Mouse (Mus musculus): Measurements from ENCODE around the gene Fkbp4.
"Not testable (repeated sequence)": the region's sequence is repeated elsewhere in the genome, so short reads cannot be mapped to it uniquely, and the experiment has no call there.

Gene Fkbp4

DNA sequence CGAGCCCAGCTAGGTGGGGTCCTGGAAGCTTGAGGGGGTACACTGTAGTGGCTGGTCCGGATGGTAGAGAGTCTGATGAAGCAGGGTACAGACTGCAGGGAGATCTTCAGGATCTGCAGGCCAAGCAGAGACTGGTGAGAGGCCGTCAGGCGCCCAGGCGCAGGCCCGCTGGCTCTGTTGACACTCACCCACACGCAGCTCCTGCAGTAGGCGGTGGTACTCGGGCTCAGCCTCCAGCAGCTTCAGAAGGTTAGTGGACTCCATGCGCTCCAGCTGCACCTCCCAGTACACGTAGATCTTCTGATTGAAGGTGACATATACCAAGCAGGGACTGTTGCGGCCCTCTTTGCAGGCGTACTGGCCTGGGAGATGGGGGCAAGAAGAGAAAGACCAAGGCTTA is 28.2 kb downstream of the Fkbp4 start:
- in situ Hi-C loops (cut with MboI; ENCODE audit: unreplicated experiment in 2 of 2) = loop anchor here (5.0 to 25.0 kb wide), 3 partner anchors 48 to 848 kb away; partner anchors contain the start of genes Cracr2a (in 1 of the 2), Foxm1 (in 1 of the 2) and Rhno1 (in 1 of the 2)

DNA sequence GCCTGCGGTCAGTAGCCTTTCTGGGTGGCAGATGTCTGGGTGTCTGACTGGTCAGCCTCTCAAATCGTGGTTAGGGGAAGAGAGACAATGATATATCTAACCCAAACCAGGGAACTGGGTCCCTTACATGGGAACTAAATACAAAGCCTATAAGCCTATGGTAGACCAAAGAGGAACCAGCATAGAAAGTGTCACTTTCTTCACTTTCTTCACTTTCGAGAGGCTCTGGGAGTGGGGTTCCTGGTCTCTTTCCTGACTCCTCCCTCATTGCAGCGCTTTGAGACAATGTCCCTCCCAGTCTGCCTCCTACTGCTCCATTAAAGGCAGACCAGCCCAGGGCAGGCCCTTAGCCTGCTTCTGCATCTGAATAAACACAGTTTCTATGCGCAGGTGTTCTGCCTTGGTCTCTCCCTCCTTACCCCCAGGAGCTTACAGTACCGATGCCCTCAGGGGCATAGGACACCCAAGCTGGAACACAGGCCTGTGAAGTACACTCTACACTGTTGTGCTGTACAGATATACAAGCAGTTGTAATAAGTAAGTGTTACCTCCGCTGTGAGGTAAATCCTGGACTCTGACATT is 29.8 kb downstream of the Fkbp4 start:
- in situ Hi-C loops (cut with MboI; ENCODE audit: unreplicated experiment in 2 of 2) = loop anchor here in 1 of 2 experiments (25.0 kb wide), 1 partner anchor 846 kb away; the partner anchor contains the start of gene Cracr2a

DNA sequence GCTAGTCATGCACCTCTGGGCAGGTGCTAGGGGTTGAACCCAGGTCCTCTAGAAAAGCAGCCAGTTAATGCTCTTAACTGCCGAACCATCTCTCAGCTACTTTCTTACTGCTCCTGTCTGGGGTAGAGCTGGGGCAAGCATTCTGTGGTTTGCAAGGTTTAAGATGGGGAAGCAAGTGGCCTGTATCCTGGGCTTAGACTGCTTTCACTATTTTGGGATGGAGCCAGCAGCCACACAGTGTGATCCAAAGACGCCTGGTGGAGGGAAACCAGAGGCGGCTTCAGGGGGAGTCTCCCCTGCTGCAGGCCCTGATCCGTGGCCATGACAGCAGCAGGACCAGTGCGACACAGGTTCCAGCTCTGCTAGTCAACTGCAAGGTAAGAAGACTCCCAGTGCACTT is 33.8 kb downstream of the Fkbp4 start:
- in situ Hi-C loops (cut with MboI; ENCODE audit: unreplicated experiment in 2 of 2) = loop anchor here in 1 of 2 experiments (25.0 kb wide), 1 partner anchor 842 kb away; the partner anchor contains the start of gene Cracr2a

DNA sequence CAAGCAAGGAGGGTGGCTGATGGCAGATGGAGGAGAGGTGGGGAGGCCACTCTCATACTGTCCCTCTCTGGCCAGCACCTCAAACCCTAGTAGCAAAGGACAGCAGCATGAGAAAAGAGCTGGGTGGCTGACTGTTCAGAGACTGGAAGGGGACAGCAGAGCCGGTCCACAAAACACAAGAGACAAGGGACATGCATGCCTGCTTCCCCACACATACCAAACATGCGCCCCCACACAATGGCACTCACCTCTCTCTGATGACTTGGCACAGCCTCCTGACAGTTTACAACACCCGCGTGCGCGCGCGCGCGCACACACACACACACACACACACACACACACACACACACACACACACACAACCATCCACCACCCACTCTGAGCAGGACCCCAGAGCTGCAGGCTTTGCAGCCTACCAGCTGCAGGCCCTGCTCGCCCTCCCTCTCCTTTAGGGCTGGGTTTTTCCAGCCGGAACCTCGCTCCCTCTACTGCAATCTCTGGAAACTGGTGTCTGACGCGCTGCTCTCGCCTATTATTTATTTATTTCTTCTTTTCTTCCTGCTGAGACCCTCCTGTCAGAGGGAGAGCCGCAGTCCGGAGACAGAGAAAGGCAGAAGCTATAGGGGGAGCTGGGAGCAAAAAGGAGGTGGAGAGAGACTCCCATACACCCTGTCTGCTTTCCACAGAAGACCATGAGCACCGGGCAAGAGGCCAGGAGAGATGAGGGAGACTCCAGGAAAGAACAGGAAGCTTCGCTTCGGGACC is 38.9 kb downstream of the Fkbp4 start:
- in situ Hi-C loops (cut with MboI; ENCODE audit: unreplicated experiment in 2 of 2) = loop anchor here in 1 of 2 experiments (25.0 kb wide), 1 partner anchor 837 kb away; the partner anchor contains the start of gene Cracr2a

DNA sequence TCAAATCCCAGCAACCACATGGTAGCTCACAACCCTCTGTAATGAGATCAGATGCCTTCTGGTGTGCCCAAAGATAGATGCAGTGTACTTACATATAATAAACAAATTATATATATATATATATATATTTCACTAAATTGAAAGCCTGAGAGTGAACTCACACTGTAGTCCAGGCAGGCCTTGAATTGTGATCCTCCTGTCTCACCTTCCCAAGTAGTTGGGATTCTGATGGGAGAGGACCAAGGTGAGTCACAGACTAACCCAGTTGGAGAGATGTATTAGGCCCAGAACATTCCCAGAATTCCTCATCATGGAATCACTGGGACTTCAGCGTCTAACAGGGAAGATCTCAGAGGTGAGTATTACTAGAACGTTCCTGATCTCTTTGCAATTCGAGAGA is 39.5 kb downstream of the Fkbp4 start, which contains the start of gene Nrip2:
Nrip2 (plus strand) TSS at position 301 of the 400 bp plus-strand sequence.
- in situ Hi-C loops (cut with MboI; ENCODE audit: unreplicated experiment in 2 of 2) = no loop called here

DNA sequence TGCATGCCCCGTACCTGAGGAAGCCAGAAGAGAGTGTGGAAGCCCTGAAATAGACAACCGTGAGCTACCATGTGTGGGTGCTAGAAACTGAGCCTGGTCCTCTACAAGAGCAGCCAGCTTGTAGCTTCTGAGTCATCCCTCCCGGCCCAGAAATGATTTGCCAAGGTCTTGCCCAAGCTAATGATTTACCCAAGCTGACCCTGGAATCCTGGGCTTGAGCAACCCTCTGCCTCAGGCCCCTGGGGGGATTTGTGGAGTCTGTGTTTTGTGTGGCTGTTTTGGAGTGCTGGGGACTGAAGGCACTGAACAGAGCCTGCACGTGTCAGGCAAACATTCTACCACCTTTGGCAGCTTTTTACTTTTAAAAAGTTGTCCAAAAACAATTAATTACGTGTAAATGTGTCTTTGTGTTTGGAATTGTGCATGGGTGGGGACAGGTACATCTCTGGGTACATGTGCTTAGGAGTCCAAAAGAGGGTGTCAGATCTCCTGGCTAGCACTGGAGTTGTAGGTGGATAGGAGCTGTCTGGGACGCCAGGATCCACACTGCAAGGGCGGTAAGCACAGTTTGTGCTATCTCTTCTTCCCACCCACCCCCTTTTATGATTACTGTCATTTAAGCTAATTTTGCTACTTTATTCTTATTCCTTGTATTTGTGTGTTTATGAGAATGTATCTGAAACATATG is 40.8 kb downstream of the Fkbp4 start:
- in situ Hi-C loops (cut with MboI; ENCODE audit: unreplicated experiment in 2 of 2) = no loop called here

DNA sequence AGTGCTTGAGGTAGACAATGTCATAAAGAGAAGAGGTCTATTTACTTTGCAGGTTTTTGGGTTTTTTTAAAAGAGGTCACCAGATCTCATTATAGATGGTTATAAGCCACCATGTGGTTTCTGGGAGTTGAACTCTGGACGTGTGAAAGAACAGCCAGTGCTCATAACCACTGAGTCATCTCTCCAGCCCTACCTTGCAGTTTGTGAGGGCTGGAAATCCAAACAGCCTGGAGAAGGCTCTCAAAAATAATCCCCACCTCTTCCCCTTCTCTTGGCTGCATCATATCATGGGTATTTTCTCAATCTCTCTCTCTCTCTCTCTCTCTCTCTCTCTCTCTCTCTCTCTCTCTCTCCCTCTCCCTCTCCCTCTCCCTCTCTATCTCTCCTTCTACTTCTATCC is 47.8 kb downstream of the Fkbp4 start:
- in situ Hi-C loops (cut with MboI; ENCODE audit: unreplicated experiment in 2 of 2) = no loop called here

DNA sequence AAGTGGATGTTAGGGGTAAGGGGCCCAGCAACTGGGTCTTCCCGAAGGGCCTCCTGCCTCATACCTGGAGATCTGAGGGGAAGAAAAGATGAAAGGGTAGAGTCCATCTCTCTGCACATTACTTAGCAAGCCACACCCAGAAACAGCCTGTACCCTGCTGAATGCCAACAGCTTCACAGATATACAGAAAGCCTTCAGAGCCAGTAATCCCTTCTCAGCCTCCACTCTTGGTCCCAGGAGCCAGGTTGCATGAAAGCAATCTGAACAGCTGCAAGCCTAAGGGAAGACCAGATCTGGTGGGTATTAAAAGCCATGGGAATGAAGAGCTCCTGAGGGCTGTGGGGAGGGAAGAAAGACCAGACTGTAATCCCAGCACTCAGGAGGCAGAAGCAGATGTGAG is 49.3 kb downstream of the Fkbp4 start:
- in situ Hi-C loops (cut with MboI; ENCODE audit: unreplicated experiment in 2 of 2) = no loop called here

DNA sequence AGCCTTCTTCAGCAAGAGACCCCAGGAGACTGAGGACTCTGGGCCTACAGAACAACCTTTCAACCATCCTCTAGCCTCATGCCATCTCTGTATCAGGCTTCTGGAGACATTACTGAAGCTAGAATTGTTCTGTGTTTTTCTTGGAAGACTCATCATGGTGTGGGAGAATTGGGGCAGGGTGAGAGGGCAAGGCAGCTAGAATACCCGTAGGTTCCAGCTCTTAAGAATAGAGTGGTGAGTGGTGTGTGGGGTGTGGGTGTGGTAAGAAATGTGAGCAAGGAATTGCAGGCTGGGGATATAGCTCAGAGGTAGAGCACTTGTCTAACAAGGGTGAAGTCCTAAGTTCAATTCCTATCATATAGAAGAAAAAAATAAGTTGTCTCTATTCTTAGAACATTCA is 53.5 kb downstream of the Fkbp4 start:
- in situ Hi-C loops (cut with MboI; ENCODE audit: unreplicated experiment in 2 of 2) = no loop called here

DNA sequence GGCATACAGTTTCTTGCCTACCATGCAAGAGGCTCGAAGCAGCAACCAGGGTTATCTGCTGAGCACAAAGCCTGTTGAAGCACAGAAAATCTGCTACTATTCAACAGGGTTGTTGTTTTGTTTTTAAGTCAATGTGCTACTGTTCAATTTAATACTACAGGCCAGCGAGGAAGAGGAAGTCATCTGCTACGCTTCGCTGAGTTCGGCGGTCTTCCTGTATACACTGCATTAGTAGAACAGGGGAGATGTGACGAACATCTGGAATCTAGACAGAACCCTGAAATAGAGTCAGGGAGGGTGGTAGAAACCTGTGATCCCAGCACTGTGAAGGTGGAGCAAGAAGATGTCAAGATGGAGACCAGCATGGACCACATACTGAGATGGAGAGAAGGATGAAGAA is 54.7 kb downstream of the Fkbp4 start:
- in situ Hi-C loops (cut with MboI; ENCODE audit: unreplicated experiment in 2 of 2) = no loop called here

DNA sequence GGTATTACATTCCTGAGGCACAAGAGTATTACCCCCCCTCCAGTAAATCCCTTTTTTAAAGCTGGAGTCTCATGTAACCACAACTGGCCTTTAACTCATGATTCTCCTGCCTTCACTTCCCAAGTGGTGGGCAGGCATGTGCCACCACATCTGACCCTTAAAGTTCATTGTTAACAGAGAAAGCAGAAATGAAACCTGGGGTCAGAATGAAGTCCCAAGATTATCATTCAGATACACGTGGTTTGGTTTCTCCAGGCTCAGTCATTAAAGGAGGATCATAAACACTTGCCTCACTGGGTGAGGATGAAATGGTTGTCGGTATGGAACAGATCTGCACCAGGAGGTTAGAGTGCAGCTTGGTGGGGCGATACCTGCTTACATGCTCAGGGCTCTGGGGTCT is 57.2 kb downstream of the Fkbp4 start:
- in situ Hi-C loops (cut with MboI; ENCODE audit: unreplicated experiment in 2 of 2) = no loop called here

DNA sequence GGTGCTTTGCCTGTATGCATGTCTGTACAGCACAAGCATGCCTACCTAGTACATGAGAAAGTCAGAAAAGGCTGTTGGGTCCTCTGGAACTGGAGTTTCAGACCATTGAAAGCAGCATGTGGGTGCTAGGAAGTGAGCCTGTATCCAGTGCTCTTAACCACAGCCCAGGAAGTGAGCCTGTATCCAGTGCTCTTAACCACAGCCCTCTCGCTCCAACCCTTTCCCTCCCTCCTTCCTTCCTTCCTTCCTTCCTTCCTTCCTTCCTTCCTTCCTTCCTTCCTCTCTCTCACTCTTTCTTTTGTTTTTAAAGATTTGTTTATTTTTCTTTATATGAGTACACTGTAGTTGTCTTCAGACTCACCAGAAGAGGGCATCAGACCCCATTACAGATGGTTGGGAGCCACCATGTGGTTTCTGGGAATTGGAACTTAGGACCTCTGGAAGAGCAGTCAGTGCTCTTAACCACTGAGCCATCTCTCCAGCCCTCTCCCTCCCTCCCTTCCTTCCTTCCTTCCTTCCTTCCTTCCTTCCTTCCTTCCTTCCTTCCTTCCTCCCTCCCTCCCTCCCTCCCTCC is 57.8 kb downstream of the Fkbp4 start:
- in situ Hi-C loops (cut with MboI; ENCODE audit: unreplicated experiment in 2 of 2) = not testable (repeated sequence)
